Mouse (Mus musculus): Measurements from ENCODE around the gene Ppp1cc.

GRCm38 (mm10) chr5:122191269-122192063 is 33.4 kb downstream of the Ppp1cc start:
- TF ChIP-seq GATA1 (IDR thresholded peaks at IDR 0.05; ENCODE audit: borderline replicate concordance, low read length) = no peak
- no peak for TF ChIP-seq FLI1 (IDR thresholded peaks at IDR 0.05; ENCODE audit: low read length)

All from megakaryocyte, embryonic 14.5 days (primary cell).